Mouse (Mus musculus): ENCODE data around the gene Ppan.

DNA sequence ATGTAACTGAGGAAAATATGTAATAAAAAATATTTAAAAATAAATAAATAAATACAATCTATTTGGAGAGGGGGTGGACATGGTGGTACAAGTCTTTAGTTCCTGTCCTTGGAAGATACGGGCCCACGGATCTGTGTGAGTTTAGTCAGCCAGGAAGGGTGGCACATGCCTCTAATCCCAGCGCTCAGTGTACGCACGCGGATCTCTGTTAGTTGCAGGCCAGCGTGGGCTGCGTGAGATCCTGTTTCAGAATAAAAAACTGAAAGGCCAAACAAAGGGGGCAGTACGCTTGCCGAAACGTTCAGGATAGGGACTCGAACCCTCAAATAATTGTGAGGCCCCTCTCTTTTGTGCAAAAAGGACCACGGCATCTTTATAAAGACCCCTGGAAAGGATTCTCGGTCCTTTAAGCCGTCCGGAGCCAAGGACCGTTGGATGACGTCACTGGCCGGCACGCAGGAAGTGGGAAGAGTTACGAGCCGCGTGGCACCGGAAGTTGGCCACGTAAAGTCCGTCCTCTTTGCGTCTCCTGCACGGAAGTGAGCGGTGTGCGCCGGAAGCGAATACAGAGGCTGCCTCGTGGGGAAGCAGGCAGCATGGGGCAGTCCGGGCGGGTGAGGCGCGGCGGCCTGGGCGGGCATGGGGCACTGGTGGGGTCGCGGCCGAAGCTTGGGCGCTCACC lies at the start of gene Ppan:
- TF ChIP-seq POLR2A (IDR thresholded peaks at IDR 0.05; ENCODE audit: insufficient read length, low read depth), result peak; percentile 97
- TF ChIP-seq MYOD1 (IDR thresholded peaks at IDR 0.05; ENCODE audit: control insufficient read depth in 1 of 3, insufficient read length in 2 of 3, low read depth in 2 of 3), result no peak
- TF ChIP-seq USF1 (IDR thresholded peaks at IDR 0.05; ENCODE audit: low read depth), result no peak
- TF ChIP-seq POLR2AphosphoS2 (IDR thresholded peaks at IDR 0.05; ENCODE audit: insufficient read length, low read depth), result peak; percentile 97
- no peak for TF ChIP-seq E2F4 (IDR thresholded peaks at IDR 0.05; ENCODE audit: insufficient read depth)
- no peak for TF ChIP-seq TCF12 (IDR thresholded peaks at IDR 0.05; ENCODE audit: insufficient read depth, poor library complexity, severe bottlenecking)

Data from myocyte (in vitro differentiated cells).